Mouse (Mus musculus): ENCODE results near the gene Lhx5. TPM values are rescaled to one million over a fixed set of nuclear protein-coding genes. Genes with fewer than 3 reads are reported as not detected.

Gene Lhx5
- total RNA-seq, 2 experiments from 2014 or later = not detected

DNA sequence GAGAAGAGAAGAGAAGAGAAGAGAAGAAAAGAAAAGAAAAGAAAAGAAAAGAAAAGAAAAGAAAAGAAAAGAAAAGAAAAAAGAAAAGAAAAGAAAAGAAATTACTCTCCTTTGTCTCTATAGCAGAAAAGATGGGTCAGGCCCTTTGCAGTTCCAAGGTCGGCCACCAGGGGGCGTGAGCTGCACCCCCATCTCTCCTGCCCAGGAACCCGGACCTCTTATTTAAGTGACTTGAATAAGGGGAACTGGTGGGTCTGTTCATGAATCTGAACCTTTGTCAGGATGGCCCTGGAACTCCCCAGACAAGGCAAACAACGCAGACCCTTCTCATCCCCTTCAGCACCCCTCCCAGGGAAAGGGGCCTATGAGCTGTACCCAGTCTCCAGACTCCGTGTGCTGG is 33.6 kb downstream of the Lhx5 start:
- peak; percentile 66 for DNase-seq

DNA sequence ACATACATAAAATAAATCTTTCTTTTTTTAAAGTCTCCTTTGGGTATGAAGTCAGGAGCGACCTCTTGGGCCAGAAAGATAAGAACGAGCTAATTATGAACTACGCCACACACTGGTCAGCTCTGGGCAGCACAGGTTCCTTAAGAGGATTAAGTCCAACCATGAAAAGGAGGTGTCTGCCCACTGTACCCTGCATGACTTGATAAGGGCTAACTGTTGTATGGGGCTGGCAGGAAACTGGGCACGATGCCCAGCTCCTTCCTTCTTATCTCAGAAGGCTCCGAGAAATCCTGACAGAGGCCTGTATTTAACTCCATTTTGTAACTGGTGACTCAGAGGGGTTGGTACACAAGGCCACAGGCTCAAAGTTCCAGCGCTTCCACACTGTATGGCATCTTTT is 34.4 kb downstream of the Lhx5 start:
- peak; percentile 84 for DNase-seq

DNA sequence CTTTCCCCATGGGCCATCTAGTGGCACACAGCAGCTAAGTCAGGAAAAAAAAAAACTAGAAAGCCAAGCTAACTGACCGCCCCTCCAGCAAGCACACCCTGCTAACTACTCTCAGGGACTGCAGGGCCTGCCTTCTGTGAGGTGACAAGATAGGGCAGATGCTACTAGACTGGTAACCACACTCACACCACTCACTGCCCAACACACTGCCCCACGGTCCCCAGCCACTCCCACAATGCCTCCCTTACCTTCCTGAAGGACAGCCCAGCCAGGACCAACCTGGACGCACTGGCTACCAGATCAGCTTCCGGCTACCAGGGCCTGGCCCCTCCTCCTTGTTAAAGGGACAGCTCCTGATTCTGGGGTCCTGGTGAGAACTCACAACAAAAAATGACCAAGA is 35.5 kb downstream of the Lhx5 start:
- peak; percentile 68 for DNase-seq

DNA sequence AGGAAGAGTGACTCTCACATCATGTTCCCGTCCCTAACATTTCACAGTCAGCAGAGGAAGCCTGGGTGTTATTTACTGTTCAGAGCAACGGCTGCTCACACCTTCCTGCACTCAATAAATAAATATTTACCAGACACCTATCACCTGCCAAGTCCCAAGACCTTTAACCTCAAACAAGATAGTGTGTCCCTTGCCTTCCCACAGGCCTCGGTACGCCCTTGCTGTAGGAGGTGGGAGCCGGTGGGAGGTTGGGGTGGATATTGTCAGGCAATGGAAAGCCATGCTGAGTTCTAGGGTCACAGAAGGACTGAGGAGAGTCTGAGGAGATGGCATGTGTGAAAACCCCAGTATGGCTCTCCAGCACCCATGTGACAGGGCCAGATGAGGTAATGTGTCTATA is 36.8 kb downstream of the Lhx5 start:
- DNase-seq = no peak

DNA sequence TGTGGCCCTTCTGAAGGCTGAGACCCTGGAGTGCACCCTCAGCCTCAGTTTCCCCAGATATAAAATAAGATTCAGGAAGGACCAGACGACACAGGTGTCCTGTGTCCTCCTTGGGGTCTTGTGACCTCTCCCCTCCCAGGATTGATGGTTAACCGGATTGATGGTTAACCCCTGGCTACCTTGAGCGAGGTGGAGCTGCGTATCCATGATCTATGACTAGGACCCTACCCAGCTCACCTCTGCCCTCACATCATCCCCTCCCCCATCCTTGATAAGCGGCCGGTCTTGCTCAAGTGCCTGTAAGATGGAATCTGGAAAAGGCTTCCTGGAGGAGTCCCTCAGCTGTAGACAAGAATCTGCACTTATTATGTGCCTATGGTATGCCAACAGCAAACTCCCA is 37.3 kb downstream of the Lhx5 start:
- no peak for DNase-seq

DNA sequence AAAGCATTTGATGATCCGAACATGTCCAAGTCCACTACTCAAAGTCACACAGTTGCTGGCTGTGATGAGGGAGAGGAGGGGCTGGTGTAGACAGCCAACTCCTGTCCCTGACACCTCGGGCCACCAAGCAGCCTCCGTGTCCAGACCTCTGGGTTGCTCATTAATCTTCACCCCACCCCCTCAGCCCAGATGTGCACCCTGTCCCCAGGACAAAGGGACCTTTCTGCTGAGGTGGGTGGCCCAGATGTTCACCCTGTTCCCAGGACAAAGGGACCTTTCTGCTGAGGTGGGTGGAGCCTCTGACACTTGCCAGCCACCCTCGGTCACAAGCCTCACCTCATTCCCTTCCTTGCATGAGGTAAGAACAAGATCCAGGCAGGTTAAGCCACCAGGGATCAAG is 40.0 kb downstream of the Lhx5 start:
- no peak for DNase-seq

DNA sequence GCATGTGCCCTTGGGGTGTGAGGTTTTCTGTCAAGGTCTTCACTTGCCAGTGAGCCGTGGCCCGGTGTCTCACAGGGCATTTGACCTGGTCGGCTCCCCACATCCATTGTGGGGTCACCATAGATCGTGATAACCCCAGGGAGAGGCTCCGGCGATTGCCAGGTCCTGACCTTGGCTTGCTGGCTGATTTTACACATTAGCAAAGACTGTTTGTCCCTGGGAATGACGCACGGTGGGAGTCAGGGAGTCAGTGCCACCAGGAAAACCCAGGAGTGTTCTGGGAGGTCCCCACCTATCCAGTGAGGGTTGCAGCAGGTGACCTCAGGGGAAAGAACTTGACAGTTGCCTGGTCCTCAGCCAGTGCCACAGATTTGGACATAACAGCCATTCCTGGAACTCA is 41.3 kb downstream of the Lhx5 start, which contains the start of gene Sdsl:
Sdsl (minus strand) TSS at position 41 of the 400 bp plus-strand sequence.
- DNase-seq = no peak

DNA sequence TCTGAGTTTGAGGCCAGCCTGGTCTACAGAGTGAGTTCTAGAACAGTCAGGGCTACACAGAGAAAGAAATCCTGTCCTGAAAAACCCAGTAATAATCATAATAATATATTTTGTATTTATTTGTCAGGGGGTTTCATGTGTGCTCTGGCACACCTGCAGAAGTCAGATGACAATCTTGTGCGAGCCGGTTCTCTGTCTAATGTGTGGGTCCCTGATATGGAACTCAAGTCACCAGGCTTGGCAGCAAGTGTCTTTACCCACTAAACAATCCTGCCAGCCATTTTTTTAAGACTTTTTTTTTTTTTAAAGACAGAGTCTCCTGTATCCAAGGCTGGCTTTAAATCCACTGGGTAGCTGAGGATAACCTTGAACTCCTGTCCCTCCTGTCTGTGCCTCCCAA is 41.9 kb downstream of the Lhx5 start:
- no peak for DNase-seq

DNA sequence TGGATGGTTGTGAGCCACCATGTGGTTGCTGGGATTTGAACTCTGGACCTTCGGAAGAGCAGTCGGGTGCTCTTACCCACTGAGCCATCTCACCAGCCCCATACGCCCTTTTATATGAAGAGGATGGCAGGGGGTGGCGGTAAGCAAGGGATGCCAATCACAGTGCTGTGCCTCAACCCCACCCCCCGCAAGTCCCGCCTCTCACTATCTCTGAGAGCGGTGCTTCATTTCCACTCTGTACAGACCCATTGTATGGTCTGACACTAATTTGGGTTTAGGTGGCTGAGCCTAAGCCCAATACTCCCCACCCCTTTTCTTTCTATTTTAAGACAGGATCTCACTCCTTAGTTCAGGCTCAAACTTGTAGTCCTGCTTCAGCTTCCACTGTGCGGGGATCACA is 44.4 kb downstream of the Lhx5 start:
- no peak for DNase-seq

DNA sequence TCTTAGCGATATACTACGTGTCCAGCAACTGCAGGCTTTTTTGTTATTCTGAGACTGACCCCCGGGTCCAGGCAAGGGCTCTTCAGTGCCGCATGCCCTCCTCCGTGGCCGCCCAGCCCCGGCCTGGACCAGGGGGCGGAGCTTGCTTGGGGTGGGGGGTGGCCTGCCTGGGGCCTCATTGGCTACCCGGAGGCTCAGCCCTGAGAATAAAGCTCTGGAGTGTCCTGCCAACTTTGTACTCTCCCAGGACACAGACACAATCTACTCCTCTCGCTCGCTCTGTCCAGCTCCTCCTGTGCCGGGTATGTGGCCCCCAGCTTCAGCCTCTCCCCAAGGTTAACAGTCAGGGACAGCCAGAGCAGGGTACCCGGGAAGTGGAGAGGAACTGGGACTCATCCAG is 44.8 kb downstream of the Lhx5 start, which contains the start of gene Sds:
Sds (plus strand) TSS at position 231 of the 400 bp plus-strand sequence.
- no peak for DNase-seq

DNA sequence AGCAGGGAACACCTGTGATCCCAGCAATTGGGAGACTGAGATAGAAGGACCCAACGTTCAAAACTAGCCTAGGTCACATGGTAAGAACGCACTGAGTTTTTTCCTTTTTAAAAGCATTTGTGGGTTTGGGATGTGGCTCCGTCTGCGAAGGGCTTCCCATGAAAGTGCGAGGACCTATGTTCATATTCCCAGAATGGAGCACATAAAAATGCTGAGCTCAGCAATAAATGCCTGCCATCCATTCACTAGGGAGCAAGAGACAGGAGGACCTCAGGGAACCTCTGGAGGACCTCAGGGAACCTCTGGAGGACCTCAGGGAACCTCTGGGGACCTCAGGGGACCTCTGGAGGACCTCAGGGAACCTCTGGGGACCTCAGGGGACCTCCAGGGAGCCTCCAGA is 46.5 kb downstream of the Lhx5 start:
- DNase-seq = no peak

DNA sequence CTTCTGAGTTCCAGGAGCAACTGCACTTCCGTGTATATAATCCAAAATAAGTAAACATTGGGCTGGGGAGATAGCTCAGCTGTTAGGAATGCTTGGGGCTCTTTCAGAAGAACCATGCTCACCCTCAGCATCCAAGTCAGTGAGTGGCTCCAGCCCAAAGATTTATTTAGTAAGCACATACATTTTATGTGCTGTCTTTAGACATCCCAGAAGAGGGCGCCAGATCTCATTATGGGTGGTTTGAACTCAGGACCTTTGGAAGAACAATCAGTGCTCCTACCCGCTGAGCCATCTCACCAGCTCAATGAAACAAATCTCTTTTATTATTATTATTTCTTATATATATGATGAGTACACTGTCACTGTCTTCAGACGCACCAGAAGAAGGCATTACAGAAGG is 48.0 kb downstream of the Lhx5 start:
- no peak for DNase-seq

DNA sequence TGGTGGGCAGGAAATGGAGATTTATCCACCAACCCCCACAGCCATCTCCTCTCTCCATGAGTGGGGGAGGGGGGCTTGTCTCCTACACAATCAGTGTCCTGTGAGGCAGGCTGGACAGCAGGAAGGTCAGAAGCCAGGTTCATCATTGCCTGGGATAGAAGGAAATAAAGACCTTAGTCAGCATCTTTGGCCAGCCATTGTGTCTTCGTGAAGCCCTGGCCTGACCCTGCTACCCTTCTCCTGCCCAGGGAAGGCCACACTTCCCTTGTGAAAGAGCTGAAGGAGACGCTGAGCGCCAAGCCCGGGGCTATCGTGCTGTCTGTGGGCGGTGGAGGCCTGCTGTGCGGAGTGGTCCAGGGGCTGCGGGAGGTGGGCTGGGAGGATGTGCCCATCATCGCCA is 49.7 kb downstream of the Lhx5 start:
- no peak for DNase-seq

DNA sequence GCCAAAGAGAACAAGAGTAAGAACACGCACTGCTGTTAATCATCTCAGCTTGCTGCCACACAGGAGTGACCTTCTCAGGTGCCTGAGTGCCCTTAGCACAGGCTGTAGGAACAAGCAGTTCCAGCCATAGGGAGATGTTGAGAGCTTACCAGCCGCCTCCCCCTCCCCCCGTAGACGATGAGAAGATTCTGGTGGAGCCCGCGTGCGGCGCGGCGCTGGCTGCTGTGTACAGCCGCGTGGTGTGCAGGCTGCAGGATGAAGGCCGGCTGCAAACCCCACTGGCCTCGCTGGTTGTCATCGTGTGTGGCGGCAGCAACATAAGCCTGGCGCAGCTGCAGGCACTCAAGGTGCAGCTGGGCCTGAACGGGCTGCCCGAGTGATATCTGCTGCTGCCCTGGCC is 51.9 kb downstream of the Lhx5 start:
- no peak for DNase-seq

DNA sequence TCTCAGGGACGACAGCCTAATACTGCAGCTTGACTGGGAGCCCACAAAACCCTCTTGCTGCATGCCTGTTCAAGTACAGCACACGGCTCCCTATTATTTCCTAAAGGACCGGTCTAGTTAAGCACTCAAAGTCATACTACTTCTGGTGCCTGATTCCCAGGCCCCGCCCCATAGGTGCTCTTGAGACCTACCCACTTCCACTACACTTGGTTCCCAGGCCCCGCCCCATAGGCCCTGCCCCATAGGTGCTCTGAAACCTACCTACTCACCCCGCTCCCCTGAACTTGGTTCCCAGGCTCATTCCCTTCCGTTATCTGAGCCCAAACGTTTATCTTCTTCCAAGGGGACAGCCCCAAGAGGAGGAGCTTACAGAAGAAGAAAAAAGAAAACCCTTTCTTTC is 56.3 kb downstream of the Lhx5 start:
- DNase-seq = no peak

DNA sequence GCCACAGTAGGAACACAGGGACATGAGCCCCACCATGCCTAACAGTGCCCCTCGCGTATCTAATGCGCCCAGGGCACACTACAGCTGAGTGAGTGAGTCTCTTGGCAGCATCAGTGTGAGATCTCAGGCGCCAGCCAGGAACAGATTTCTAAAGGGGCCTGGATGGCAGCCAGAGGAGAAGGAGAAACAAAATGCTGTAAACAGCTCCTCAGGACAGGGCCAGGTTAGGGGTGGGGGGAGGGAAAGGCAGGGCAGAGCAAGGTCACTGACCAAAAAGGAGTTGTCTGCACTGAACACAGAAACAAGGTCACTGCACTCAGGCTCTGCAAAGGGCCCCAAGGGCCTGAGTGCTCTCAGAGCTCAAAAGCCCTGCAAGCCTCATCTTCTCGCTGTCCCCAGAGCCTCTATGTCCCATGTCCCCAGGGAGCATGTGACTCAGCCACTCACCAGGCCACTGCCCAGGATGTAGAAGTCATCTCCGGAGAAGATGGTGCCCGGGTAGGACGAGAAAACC is 59.2 kb downstream of the Lhx5 start:
- DNase-seq = peak; percentile 82

Other genes starting within 250 kb of the Lhx5 start
- gene Sdsl, start 41.1 kb downstream of the Lhx5 start, total RNA-seq (2021) = 10 to 100 TPM; 33.5 to 38.3 TPM
- gene Sds, start 44.8 kb downstream of the Lhx5 start, total RNA-seq (2021) = 10 to 100 TPM in 1 of 2 experiments, 1 to 10 TPM in 1; 2.5 to 20.1 TPM
- gene Plbd2, start 71.9 kb downstream of the Lhx5 start, total RNA-seq (2021) = 10 to 100 TPM; 61.8 to 64.4 TPM
- gene Slc8b1, start 79.5 kb downstream of the Lhx5 start, total RNA-seq (2021) = 10 to 100 TPM; 35.2 to 39.3 TPM
- 10 to 100 TPM; 53.1 to 60.4 TPM for gene Tpcn1, start 157.0 kb downstream of the Lhx5 start, total RNA-seq (2021)
- gene Iqcd, start 157.3 kb downstream of the Lhx5 start, total RNA-seq (2021) = under 1 TPM; 0.42 to 0.51 TPM
- gene Rita1, start 180.9 kb downstream of the Lhx5 start, total RNA-seq (2021) = 10 to 100 TPM; 12.9 to 17.4 TPM
- gene Ddx54, start 181.0 kb downstream of the Lhx5 start, total RNA-seq (2021) = 10 to 100 TPM; 36.0 to 36.1 TPM
- gene Cfap73, start 202.5 kb downstream of the Lhx5 start, total RNA-seq (2021) = under 1 TPM in 1 of 2 experiments, not detected in 1; 0.42 TPM
- gene Rasal1, start 217.1 kb downstream of the Lhx5 start, total RNA-seq (2021) = 1 to 10 TPM; 6.9 to 8.9 TPM